Mouse (Mus musculus): Measurements from ENCODE around the gene Gm5751. TPM values are rescaled to one million over a fixed set of nuclear protein-coding genes. Genes with fewer than 3 reads are reported as not detected.
A peak's percentile ranks its signal among the peaks of the same experiment; 100 is the strongest.

Gene Gm5751
- polyA plus RNA-seq, 1 experiment from 2014 or later = not detected

DNA sequence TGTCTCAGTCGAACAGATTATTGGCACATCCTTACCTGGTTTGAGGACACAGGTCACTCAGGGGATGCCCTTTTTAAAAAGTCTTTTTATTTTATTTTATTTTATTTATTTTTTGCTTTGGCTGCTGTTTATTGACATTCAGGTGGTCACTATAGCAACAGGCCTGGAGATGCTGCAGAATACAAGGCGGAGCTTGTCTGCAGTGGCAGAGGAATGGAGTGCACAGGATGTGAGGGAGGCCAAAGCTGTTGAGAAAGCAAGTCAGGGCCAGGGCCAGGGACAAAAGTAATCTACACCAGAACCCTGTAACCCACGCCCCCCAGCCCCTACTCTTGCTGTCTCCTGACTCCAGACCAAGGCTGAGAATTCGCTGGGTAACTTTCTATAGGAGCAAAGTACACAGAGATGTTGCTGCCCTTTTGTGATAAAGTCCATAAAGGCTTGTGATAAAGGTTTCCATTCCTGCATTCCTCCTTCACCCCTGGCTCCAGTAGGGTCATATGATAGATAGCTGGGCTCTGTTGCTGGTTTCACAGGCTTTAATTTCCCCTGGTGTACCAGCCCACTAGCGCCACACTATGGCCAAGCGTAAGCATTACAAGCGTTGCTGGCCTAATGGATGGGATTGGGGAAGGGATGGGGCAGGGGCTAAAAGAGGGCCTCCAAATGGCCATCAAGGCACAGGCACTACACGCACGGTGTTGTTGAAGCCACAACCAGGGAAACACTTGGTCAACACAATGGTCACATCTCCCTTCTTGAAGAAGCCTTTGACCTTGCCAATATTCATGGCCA is 48.0 kb downstream of the Gm5751 start:
- Histone ChIP-seq H3K27ac (no peak overlapping the region), H3K36me3 (no peaks in the 10 kb centered on the region), H3K27me3 (no peaks in the 10 kb centered on the region), H3K4me1 (replicated peaks) (no peaks in the 10 kb centered on the region), H3K4me2 (no peak overlapping the region), H3K9ac (no peak overlapping the region), H3K9me3 (no peaks in the 10 kb centered on the region), H3K4me3 (no peak overlapping the region)
- WGBS = 54% methylated on average over 9 of the region's 9 CpGs
- ATAC-seq (ENCODE audit: low FRiP score) = peak; percentile 55; the same call in 1 of the 2 replicates

DNA sequence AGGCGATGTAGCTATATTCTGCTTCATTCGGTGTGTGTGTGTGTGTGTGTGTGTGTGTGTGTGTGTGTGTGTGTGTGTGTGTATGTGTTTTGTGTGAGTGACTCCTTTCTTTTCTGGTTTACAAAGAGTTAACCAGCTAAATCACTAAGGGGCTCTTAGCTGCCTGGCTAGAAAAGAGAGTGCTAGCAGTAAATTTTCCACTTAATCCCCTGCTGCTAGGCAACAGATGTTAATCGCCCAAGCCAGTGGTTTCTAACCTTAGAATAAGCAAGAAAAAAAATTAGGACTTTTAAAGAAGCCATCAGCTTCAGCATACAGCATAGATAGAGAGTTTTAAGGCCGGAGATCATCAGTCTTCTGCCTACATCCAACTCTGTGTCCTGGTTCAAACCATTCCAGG is 53.3 kb downstream of the Gm5751 start:
- Histone ChIP-seq H3K27ac (no peak overlapping the region), H3K4me1 (replicated peaks) (no peaks in the 10 kb centered on the region), H3K9me3 (no peaks in the 10 kb centered on the region), H3K27me3 (no peaks in the 10 kb centered on the region), H3K4me3 (no peak overlapping the region), H3K4me2 (no peak overlapping the region), H3K36me3 (no peaks in the 10 kb centered on the region), H3K9ac (no peak overlapping the region)
- ATAC-seq (ENCODE audit: low FRiP score) = no peak
- 29% methylated on average over 4 of the region's 4 CpGs for WGBS

Other genes starting within 250 kb of the Gm5751 start
- not detected in 2 replicates for gene Ssxb8, start 183.4 kb upstream of the Gm5751 start, polyA plus RNA-seq (2015; fragmentation: Nextera tagmentation; extraction: Ambion mirVana)
- gene Ssx9, start 125.8 kb upstream of the Gm5751 start, polyA plus RNA-seq (2015; fragmentation: Nextera tagmentation; extraction: Ambion mirVana) = not detected in 2 replicates
- gene Ssxb5, start 70.6 kb upstream of the Gm5751 start, polyA plus RNA-seq (2015; fragmentation: Nextera tagmentation; extraction: Ambion mirVana) = not detected in 2 replicates
- gene Gm6592, start 30.3 kb upstream of the Gm5751 start, polyA plus RNA-seq (2015; fragmentation: Nextera tagmentation; extraction: Ambion mirVana) = not detected in 2 replicates
- gene B630019K06Rik, start 18.1 kb downstream of the Gm5751 start, polyA plus RNA-seq (2015; fragmentation: Nextera tagmentation; extraction: Ambion mirVana) = 19.4 and 20.4 TPM in 2 replicates
- not detected in 2 replicates for gene Fthl17b, start 88.7 kb downstream of the Gm5751 start, polyA plus RNA-seq (2015; fragmentation: Nextera tagmentation; extraction: Ambion mirVana)
- not detected in 2 replicates for gene Fthl17c, start 102.3 kb downstream of the Gm5751 start, polyA plus RNA-seq (2015; fragmentation: Nextera tagmentation; extraction: Ambion mirVana)
- gene Fthl17d, start 112.5 kb downstream of the Gm5751 start, polyA plus RNA-seq (2015; fragmentation: Nextera tagmentation; extraction: Ambion mirVana) = not detected in 2 replicates
- gene Fthl17e, start 159.2 kb downstream of the Gm5751 start, polyA plus RNA-seq (2015; fragmentation: Nextera tagmentation; extraction: Ambion mirVana) = not detected in 2 replicates
- gene Fthl17f, start 188.8 kb downstream of the Gm5751 start, polyA plus RNA-seq (2015; fragmentation: Nextera tagmentation; extraction: Ambion mirVana) = not detected in 2 replicates
- not detected in 2 replicates for gene 4930402K13Rik, start 230.3 kb downstream of the Gm5751 start, polyA plus RNA-seq (2015; fragmentation: Nextera tagmentation; extraction: Ambion mirVana)

All from hindbrain, embryonic 13.5 days (tissue).